Mouse (Mus musculus) forebrain, embryonic 16.5 days (tissue): ENCODE measurements at regions not wholly inside any gene's neighbourhood (a gene's known extent, or its start where the extent isn't known, plus 50 kb on each side); places are given as distances from the start of the nearest gene placed in this dataset.
"Not testable (repeated sequence)": the region's sequence is repeated elsewhere in the genome, so short reads cannot be mapped to it uniquely, and the experiment has no call there.

ENCODE experiments used
- ATAC-seq: fragments of 200-750 bp; cut with Nextera tagmentation; 2 replicates; pipeline ENCODE4 v1.8.0; 2017; ENCODE audit warnings: mild to moderate bottlenecking, moderate library complexity
- H3K27ac ChIP-seq: fragments of 300-500 bp; sonication (generic); 2 replicates; pipeline ENCODE4 v1.5.1; 2014; ENCODE audit warnings: low read length, control low read depth
- H3K27me3 ChIP-seq: fragments of 300-500 bp; sonication (generic); replicated peaks from 2 replicates; pipeline ENCODE4 v1.6.1; 2014; ENCODE audit warnings: low read length; ENCODE audit not compliant: control insufficient read depth, insufficient read depth
- H3K36me3 ChIP-seq: fragments of 300-500 bp; sonication (generic); 2 replicates; pipeline ENCODE4 v1.6.1; 2014; ENCODE audit not compliant: control insufficient read depth, insufficient read depth
- H3K4me1 ChIP-seq: fragments of 300-500 bp; sonication (generic); replicated peaks from 2 replicates; pipeline ENCODE4 v1.6.1; 2014; ENCODE audit warnings: low read length; ENCODE audit not compliant: control insufficient read depth, insufficient read depth
- H3K4me2 ChIP-seq: fragments of 300-500 bp; sonication (generic); 2 replicates; pipeline ENCODE4 v1.6.1; 2014; ENCODE audit warnings: mild to moderate bottlenecking, low read length, control low read depth
- H3K4me3 ChIP-seq: fragments of 300-500 bp; sonication (generic); replicated peaks from 2 replicates; pipeline ENCODE4 v1.5.1; 2014; ENCODE audit warnings: mild to moderate bottlenecking, low read length, control low read depth
- H3K9ac ChIP-seq: fragments of 300-500 bp; sonication (generic); replicated peaks from 2 replicates; pipeline ENCODE4 v1.6.1; 2014; ENCODE audit warnings: low read depth, low read length, control low read depth
- H3K9me3 ChIP-seq: fragments of 300-500 bp; sonication (generic); 2 replicates; pipeline ENCODE4 v1.6.1; 2016; ENCODE audit warnings: low read length; ENCODE audit not compliant: control insufficient read depth
- WGBS: fragments of 180-500 bp; shearing (Covaris S2); extraction: QIAGEN DNeasy Blood & Tissue Kit; methylation state at CpG from one replicate; pipeline ENCODE4 v1.1.7; 2014; 5-methylcytosine and 5-hydroxymethylcytosine counted together

DNA sequence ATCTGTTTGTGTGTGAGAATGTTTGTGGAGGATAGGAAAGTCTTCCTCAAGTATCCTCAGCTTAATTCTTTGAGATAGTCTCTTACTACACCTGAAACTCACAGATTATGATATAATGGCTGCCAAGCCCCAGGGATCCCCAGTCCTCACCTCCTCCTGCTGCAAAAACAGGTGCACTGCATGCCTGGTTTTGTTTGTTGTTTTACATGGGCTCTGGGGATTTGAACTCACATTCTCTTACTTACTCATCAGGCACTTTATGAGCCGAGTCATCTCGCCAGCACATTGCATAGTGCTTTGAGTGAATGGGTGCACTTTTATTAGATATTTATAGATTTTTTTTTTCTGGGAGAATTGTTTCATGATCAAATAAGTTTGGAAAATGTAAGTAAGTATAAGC, 56.3 kb downstream of the Mterf1b start:
- no peaks in the 10 kb centered on the region for H3K4me1 ChIP-seq
- H3K36me3 ChIP-seq, result no peaks in the 10 kb centered on the region
- H3K9me3 ChIP-seq, result no peaks in the 10 kb centered on the region
- H3K27ac ChIP-seq, result no peak overlapping the region
- H3K4me3 ChIP-seq, result no peak overlapping the region
- no peak for ATAC-seq
- 92% methylated on average over 2 of the region's 2 CpGs for WGBS
- no peak overlapping the region for H3K4me2 ChIP-seq
- no peaks in the 10 kb centered on the region for H3K27me3 ChIP-seq
- H3K9ac ChIP-seq, result no peak overlapping the region

DNA sequence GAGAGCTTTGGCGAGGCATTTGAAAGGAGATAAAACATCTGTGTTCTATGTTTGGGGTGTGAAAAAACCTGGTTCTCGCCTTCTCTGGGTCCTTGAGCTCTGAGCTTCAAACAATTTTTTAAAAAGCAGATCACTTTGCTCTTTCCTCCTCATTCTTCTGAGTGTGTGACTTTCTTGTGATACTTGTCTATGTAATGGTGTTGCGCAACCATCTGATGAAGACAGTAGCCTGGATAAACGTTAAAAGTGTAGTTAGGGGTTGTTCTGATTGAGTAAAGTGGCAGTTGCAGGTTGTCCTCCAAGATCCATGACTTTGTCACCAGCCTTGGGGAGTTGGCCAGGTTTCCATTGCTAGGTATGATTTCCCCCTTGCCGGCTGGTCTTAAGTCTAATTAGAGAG, 62.1 kb downstream of the Mterf1b start:
- not testable (repeated sequence) for H3K4me3 ChIP-seq, H3K9me3 ChIP-seq, ATAC-seq, H3K4me1 ChIP-seq, H3K9ac ChIP-seq, H3K4me2 ChIP-seq, H3K36me3 ChIP-seq, H3K27ac ChIP-seq, H3K27me3 ChIP-seq
- WGBS, result 87% methylated on average over 5 of the region's 5 CpGs

DNA sequence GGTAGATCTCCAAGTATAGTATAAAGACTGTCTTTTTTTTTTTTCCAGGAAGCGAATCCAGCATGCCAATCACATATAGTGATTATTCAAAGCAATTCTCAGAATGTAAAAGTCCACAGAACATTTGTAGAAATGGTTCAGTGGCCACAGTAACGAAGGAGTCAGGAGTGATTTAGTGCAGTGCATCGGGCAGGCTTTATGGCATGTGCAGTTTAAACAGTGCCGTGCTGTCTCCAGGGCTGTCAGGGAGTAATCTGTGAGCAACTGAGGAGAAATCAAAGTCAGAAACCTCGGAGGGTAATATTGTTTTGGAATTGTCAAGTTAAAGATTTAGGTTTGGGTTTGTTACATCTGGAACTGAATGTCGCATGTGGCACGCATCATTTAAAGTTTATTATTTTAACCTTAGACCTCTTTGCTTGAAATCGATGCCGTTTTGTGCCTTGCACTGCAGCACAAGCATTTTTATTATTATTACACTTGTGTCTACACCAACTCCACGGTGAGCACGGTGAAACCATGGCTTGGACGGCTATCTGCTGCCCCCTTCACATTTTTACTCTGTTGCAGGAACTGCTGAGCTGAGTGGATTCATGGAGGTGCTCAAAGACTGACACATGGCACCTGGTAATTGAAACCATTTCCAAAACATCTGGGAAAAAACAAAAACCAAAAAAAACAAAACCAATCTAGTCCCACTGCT, 65.0 kb downstream of the Mterf1b start:
- no peaks in the 10 kb centered on the region for H3K9me3 ChIP-seq
- WGBS, result 83% methylated on average over 12 of the region's 12 CpGs
- H3K9ac ChIP-seq, result no peak overlapping the region
- no peak overlapping the region for H3K27ac ChIP-seq
- H3K4me2 ChIP-seq, result no peak overlapping the region
- H3K4me3 ChIP-seq, result no peak overlapping the region
- no peaks in the 10 kb centered on the region for H3K4me1 ChIP-seq
- H3K27me3 ChIP-seq, result no peaks in the 10 kb centered on the region
- ATAC-seq, result no peak
- H3K36me3 ChIP-seq, result no peaks in the 10 kb centered on the region

DNA sequence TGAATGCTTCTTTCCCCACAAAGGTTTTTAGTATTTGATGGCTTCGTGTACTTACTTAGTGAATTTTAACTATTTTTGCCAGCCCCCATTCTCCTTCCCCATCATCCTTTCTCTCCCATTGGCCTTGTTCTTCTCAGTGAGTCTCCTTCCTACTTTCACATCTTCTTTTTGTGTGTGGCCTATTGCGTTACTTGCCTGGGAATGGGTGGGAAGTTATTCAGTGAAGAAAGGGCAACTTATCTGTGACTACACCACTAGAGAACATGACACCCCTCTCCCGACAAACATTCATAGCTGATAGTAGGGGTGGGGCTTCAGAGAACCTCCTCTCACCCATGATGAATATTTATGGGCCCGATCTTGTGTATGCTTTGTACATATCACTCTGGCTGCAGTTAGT, 67.1 kb downstream of the Mterf1b start:
- Histone ChIP-seq H3K27me3 (no peaks in the 10 kb centered on the region), H3K9me3 (no peaks in the 10 kb centered on the region), H3K4me3 (no peak overlapping the region), H3K4me2 (no peak overlapping the region), H3K27ac (no peak overlapping the region), H3K9ac (no peak overlapping the region), H3K36me3 (no peaks in the 10 kb centered on the region), H3K4me1 (no peaks in the 10 kb centered on the region)
- WGBS, result 93% methylated on average over 4 of the region's 4 CpGs
- no peak for ATAC-seq

DNA sequence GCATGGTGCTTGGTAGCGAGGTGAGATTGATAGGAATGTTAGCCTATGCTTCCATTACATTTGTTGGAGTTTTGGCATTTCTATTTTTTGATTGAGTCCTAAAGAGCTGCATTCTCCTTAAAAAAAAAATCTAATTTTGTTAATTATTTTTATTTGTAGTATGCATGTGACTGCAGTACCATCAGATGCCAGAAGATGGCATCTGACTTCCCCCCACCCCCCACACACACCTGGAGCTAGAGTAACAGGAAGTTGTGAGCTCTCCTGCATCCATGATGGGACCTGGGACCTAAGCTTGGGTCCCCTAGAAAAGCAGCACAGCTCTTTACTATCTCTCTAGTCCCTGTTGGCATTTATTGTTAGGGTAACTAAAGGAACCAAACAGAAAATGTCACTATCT, 70.5 kb downstream of the Mterf1b start:
- no peak overlapping the region for H3K27ac ChIP-seq
- no peak overlapping the region for H3K4me3 ChIP-seq
- no peak overlapping the region for H3K9ac ChIP-seq
- H3K36me3 ChIP-seq, result no peaks in the 10 kb centered on the region
- H3K4me1 ChIP-seq, result no peaks in the 10 kb centered on the region
- no peak for ATAC-seq
- no peaks in the 10 kb centered on the region for H3K9me3 ChIP-seq
- no peaks in the 10 kb centered on the region for H3K27me3 ChIP-seq
- 93% methylated on average over 1 of the region's 1 CpGs for WGBS
- H3K4me2 ChIP-seq, result no peak overlapping the region

DNA sequence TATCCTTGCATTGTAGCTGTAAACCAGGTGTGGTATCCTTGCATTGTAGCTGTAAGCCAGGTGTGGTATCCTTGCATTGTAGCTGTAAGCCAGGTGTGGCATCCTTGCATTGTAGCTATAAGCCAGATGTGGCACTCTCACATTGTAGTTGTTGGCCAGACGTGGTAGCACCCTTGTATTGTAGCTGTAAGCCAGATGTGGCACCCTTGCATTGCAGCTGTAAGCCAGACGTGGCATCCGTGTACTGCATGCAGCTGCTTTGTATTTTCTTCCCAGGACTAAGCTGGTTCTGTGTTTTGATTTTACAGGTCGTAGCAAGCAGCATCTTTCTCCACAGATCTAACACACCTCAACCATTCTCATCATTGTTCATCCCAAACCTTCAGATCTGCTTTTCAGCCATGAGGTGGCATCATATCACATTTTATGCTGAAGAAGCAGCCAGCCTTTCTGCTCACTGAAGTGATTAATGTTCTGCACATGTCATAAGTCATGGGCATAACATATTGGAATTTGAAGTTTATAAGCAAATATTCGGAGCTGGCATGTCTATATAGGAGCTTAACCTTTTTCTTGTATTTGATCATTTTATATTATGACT, 71.5 kb downstream of the Mterf1b start:
- H3K4me2 ChIP-seq, result no peak overlapping the region
- ATAC-seq, result peak; percentile 85
- H3K27ac ChIP-seq, result no peak overlapping the region; the same call in 1 of the 2 replicates
- H3K4me1 ChIP-seq, result no peaks in the 10 kb centered on the region
- no peaks in the 10 kb centered on the region for H3K36me3 ChIP-seq
- H3K9ac ChIP-seq, result no peak overlapping the region
- no peaks in the 10 kb centered on the region for H3K9me3 ChIP-seq
- no peak overlapping the region for H3K4me3 ChIP-seq
- H3K27me3 ChIP-seq, result no peaks in the 10 kb centered on the region
- 74% methylated on average over 5 of the region's 5 CpGs for WGBS

DNA sequence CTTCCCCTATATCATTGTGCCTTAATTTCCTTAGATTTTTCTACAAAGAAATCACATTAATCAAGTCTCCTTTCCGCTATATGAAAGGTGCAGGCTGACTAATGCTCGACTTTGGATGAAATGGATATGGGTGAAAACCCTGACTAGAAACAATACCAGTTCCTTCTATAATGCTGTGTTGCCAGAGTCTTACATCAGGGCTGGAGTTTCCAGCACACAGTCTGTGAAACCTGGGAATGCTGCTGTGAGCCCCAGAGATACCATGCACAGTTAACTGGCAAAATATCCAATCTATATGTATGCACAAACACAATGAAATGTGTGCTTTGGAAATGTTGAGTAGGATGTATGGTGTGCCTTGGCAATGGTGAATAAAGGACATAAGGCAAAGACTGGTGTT, 75.5 kb downstream of the Mterf1b start:
- H3K27ac ChIP-seq, result no peak overlapping the region

DNA sequence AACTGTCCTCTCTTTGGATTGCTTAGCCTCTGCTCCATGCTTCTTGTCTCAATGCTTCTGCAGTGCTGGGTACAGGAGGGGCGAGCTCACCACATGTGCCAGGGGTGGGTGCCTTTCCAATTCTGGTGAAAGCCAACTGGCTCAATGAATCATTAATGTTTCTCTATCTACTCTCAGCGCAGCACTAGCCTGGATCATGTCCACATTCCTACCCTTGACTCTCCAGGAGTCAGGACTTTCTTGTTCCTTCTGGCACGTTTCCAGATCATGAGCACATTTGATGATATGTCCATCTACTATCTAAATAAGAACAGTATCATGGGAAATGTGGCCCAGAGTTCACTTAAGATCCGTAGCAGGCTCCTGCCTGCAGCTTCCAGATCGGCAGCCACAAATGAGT, 80.8 kb downstream of the Mterf1b start:
- H3K36me3 ChIP-seq, result no peaks in the 10 kb centered on the region
- no peaks in the 10 kb centered on the region for H3K4me1 ChIP-seq
- no peak overlapping the region for H3K27ac ChIP-seq
- no peak overlapping the region for H3K9ac ChIP-seq
- no peaks in the 10 kb centered on the region for H3K27me3 ChIP-seq
- no peaks in the 10 kb centered on the region for H3K9me3 ChIP-seq
- ATAC-seq, result no peak
- H3K4me3 ChIP-seq, result no peak overlapping the region
- H3K4me2 ChIP-seq, result no peak overlapping the region
- 80% methylated on average over 5 of the region's 5 CpGs for WGBS

More for the DNA sequence above, 75.5 kb downstream of the Mterf1b start:
- no peak overlapping the region for H3K4me2 ChIP-seq
- 89% methylated on average over 2 of the region's 2 CpGs for WGBS
- H3K36me3 ChIP-seq, result no peaks in the 10 kb centered on the region
- no peak overlapping the region for H3K9ac ChIP-seq
- no peak for ATAC-seq
- H3K27me3 ChIP-seq, result no peaks in the 10 kb centered on the region
- no peaks in the 10 kb centered on the region for H3K4me1 ChIP-seq
- H3K4me3 ChIP-seq, result no peak overlapping the region
- no peaks in the 10 kb centered on the region for H3K9me3 ChIP-seq

DNA sequence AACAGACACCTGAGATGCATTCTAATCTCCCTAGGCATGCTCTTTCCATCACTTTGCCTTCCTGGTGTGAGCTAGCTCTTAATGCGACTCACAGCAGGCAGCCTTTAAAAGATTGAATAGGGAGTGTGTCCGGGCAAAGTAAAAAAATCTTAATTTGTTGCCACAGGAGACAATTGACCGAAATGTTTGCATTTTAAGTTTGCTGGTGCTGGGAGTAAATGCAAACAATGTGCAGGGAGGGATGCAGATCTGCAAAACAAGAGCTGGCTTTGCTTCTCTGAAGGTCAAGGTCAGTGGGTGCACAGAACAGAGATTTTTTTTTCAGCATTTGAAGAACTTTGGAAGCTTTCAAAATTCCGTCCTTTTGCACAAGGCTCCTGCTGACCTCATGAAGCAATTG, 111.4 kb downstream of the Mterf1b start:
- ATAC-seq, result no peak
- no peak overlapping the region for H3K4me3 ChIP-seq
- H3K27ac ChIP-seq, result no peak overlapping the region
- H3K36me3 ChIP-seq, result no peaks in the 10 kb centered on the region
- no peak overlapping the region for H3K4me2 ChIP-seq
- no peaks in the 10 kb centered on the region for H3K9me3 ChIP-seq
- no peaks in the 10 kb centered on the region for H3K27me3 ChIP-seq
- no peak overlapping the region for H3K9ac ChIP-seq
- H3K4me1 ChIP-seq, result no peaks in the 10 kb centered on the region
- WGBS, result 8% methylated on average over 4 of the region's 4 CpGs

DNA sequence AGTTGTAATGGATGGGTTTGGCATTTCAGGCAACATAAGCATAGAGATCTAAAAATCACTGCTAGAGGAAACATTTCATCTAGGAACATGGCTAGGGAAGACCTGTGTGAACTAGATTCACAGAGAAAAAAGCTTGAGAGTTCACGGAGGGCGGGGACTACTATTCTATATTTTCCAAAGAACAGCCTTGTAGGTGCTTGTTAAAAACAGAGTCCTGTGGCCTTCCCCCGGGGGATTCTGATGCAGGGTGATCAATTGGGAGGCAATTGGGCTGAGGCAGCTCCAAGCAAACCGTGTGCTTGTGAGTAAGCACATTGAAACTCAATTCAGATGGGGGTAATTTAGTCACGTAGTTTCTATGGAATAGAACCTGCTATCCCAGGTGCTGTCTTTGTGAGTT, 112.0 kb downstream of the Mterf1b start:
- no peak for ATAC-seq
- H3K4me2 ChIP-seq, result no peak overlapping the region
- H3K27ac ChIP-seq, result no peak overlapping the region
- no peak overlapping the region for H3K4me3 ChIP-seq
- no peaks in the 10 kb centered on the region for H3K36me3 ChIP-seq
- no peaks in the 10 kb centered on the region for H3K9me3 ChIP-seq
- 45% methylated on average over 5 of the region's 5 CpGs for WGBS
- no peaks in the 10 kb centered on the region for H3K27me3 ChIP-seq
- no peaks in the 10 kb centered on the region for H3K4me1 ChIP-seq
- H3K9ac ChIP-seq, result no peak overlapping the region
